Mouse (Mus musculus) cortical plate, adult 2 months (tissue): ENCODE measurements around the gene Mettl11b.

Source experiments
- CTCF ChIP-seq: fragments of 200-500 bp; IDR thresholded peaks from 2 replicates; pipeline ENCODE4 v1.5.1; 2011; ENCODE audit warnings: mild to moderate bottlenecking, control low read depth, low read length; ENCODE audit not compliant: insufficient read depth; ENCODE audit errors: extremely low read depth
- POLR2A ChIP-seq: fragments of 200-500 bp; IDR thresholded peaks from 2 replicates; pipeline ENCODE4 v1.6.1; 2011; ENCODE audit warnings: mild to moderate bottlenecking, low read length, control low read depth; ENCODE audit not compliant: insufficient read depth; ENCODE audit errors: extremely low read depth

DNA sequence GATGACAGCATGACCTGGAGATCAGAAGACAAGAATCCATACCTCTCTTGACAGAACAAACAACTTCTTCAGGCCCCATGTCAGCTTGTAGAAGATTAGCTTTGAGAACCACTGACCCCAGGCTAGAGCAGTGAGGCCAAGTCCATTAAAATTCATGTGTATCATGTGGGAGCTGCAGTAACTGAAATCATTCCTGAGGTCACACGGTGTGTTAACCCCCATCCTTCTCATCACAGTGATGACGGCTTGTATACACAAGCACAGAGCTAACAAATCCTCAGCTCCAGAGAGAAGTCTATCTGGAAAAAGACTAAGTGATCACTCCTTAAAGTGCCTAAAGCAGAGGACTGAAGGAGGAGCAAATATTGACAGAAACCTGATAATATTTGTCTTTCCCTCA, 68.0 kb downstream of the Mettl11b start:
- TF ChIP-seq CTCF (no peak), POLR2A (no peak)
